Mouse (Mus musculus): ENCODE data around the gene Olfr303. TPM values are rescaled to one million over a fixed set of nuclear protein-coding genes. Genes with fewer than 3 reads are reported as not detected.

Gene Olfr303
- polyA plus RNA-seq (2014; fragmentation: Illumina TruSeq; extraction: RNeasy Lipid Tissue Mini Kit (QIAGEN cat#74804); ENCODE audit: low read depth, low replicate concordance) = not detected

DNA sequence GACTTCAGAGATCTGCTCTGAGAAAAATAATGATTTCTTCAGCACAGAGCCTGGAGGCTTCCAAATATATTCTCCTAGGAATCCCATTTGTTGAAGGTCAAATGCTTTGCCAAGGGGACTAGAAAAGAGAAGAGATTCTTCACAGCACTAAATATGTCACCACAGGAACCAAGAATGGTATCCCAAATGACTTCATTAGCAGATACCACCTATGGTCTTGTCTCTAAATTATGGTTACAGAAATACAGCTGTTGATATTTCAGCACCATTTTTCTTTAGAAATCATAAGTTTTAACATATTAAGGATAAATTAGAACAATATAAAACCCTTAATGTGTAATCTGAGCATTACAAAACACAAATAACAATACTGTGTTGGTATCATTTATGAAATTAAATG is at the start of gene Olfr303:
TSS of gene Olfr303 (minus strand) at position 101 of the 400 bp plus-strand sequence.

DNA sequence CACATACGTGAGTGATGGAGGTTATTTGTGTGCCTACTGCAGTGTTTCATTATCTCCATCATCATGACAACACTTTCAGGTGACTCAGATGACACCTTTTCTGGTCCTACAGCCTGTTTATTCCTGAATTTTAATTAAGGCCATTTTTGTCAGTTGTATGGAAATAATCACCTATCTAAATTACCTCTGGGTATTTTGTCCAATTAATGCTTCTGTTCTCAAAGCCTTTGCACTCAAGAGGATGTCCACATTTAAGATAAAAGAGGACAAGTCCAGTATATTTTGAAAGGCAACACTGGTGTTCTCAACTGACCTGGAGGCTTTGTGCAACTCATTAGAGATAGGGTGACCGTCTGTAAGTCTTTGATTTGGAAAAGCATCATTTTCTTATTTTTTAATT is 6.0 kb upstream of the Olfr303 start, which contains the start of gene Olfr301:
TSS of gene Olfr301 (plus strand) at position 301 of the 400 bp plus-strand sequence.

DNA sequence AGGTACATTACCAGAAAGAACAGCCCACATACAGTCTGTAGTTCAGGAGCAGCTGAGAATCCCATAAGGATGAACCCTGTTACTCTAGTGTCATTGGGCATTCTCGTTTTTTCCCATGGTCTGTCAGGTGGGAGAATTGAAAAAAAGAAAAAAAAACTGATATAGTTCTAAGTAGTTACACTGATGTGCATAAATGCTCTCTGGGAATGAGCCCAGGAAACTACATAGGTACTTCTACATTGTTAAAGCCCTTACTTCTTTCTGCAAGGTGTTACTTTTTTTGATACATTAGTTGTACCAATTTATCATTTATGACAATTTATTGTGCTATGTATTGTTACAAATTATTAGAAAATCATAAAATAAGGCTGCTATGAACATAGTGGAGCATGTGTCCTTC is 11.0 kb downstream of the Olfr303 start, which contains the start of gene Olfr304:
TSS of gene Olfr304 (minus strand) at position 101 of the 400 bp plus-strand sequence.

DNA sequence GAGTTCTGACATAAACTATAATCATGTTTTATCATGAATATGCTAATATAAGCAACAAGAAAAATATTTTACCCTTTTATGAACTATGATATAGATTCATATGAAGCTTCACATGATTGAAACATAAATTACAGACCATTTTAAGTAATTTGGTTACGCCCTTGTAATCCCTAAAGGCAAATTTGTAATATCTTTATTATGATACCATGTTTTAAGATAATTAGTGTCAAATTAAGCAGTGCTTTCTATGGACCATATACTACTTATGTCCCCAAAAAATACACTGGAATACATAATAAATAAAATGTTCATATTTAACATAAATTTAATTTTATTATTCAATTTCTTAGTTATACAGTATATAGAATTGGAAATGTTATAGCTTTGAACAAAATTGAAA is 30.8 kb downstream of the Olfr303 start, which contains the start of gene Olfr305:
TSS of gene Olfr305 (minus strand) at position 101 of the 400 bp plus-strand sequence.

Other genes starting within 250 kb of the Olfr303 start
- gene Vmn2r75, start 226.0 kb downstream of the Olfr303 start, polyA plus RNA-seq (2014; fragmentation: Illumina TruSeq; extraction: RNeasy Lipid Tissue Mini Kit (QIAGEN cat#74804); ENCODE audit: low read depth, low replicate concordance) = not detected
- not detected for gene Vmn2r76, start 151.5 kb downstream of the Olfr303 start, polyA plus RNA-seq (2014; fragmentation: Illumina TruSeq; extraction: RNeasy Lipid Tissue Mini Kit (QIAGEN cat#74804); ENCODE audit: low read depth, low replicate concordance)
- gene Olfr310, start 120.6 kb downstream of the Olfr303 start, polyA plus RNA-seq (2014; fragmentation: Illumina TruSeq; extraction: RNeasy Lipid Tissue Mini Kit (QIAGEN cat#74804); ENCODE audit: low read depth, low replicate concordance) = not detected
- gene Olfr309, start 84.1 kb downstream of the Olfr303 start, polyA plus RNA-seq (2014; fragmentation: Illumina TruSeq; extraction: RNeasy Lipid Tissue Mini Kit (QIAGEN cat#74804); ENCODE audit: low read depth, low replicate concordance) = not detected
- gene Olfr308, start 72.2 kb downstream of the Olfr303 start, polyA plus RNA-seq (2014; fragmentation: Illumina TruSeq; extraction: RNeasy Lipid Tissue Mini Kit (QIAGEN cat#74804); ENCODE audit: low read depth, low replicate concordance) = not detected
- not detected for gene Olfr307, start 60.2 kb downstream of the Olfr303 start, polyA plus RNA-seq (2014; fragmentation: Illumina TruSeq; extraction: RNeasy Lipid Tissue Mini Kit (QIAGEN cat#74804); ENCODE audit: low read depth, low replicate concordance)
- gene Olfr305, start 30.9 kb downstream of the Olfr303 start, polyA plus RNA-seq (2014; fragmentation: Illumina TruSeq; extraction: RNeasy Lipid Tissue Mini Kit (QIAGEN cat#74804); ENCODE audit: low read depth, low replicate concordance) = not detected
- not detected for gene Olfr304, start 11.1 kb downstream of the Olfr303 start, polyA plus RNA-seq (2014; fragmentation: Illumina TruSeq; extraction: RNeasy Lipid Tissue Mini Kit (QIAGEN cat#74804); ENCODE audit: low read depth, low replicate concordance)
- gene Olfr301, start 6.1 kb upstream of the Olfr303 start, polyA plus RNA-seq (2014; fragmentation: Illumina TruSeq; extraction: RNeasy Lipid Tissue Mini Kit (QIAGEN cat#74804); ENCODE audit: low read depth, low replicate concordance) = not detected
- not detected for gene Olfr299, start 62.1 kb upstream of the Olfr303 start, polyA plus RNA-seq (2014; fragmentation: Illumina TruSeq; extraction: RNeasy Lipid Tissue Mini Kit (QIAGEN cat#74804); ENCODE audit: low read depth, low replicate concordance)
- gene Olfr298, start 94.7 kb upstream of the Olfr303 start, polyA plus RNA-seq (2014; fragmentation: Illumina TruSeq; extraction: RNeasy Lipid Tissue Mini Kit (QIAGEN cat#74804); ENCODE audit: low read depth, low replicate concordance) = not detected
- not detected for gene Olfr297, start 122.2 kb upstream of the Olfr303 start, polyA plus RNA-seq (2014; fragmentation: Illumina TruSeq; extraction: RNeasy Lipid Tissue Mini Kit (QIAGEN cat#74804); ENCODE audit: low read depth, low replicate concordance)
- not detected for gene Olfr295, start 186.1 kb upstream of the Olfr303 start, polyA plus RNA-seq (2014; fragmentation: Illumina TruSeq; extraction: RNeasy Lipid Tissue Mini Kit (QIAGEN cat#74804); ENCODE audit: low read depth, low replicate concordance)
- gene Olfr294, start 218.9 kb upstream of the Olfr303 start, polyA plus RNA-seq (2014; fragmentation: Illumina TruSeq; extraction: RNeasy Lipid Tissue Mini Kit (QIAGEN cat#74804); ENCODE audit: low read depth, low replicate concordance) = not detected

Data from sigmoid colon, adult 10 weeks (tissue).